10 mouse cellular contexts compared by ENCODE assay signal in genomic region chr14:39034482-39034881, GRCm38 (mm10).
"Had no signal": no experiment of that assay in that cellular context is flagged by ENCODE, and none has a peak within 500 bp of the region (broad histone marks: within the 10 kb centered on the region; RNA-seq: fewer than 3 reads in every experiment).

No protein-coding gene starts in this region.

- H3K36me3 ChIP-seq: limb, embryonic 10.5 days; liver, embryonic 15.5 days; midbrain, embryonic 13.5 days had no signal

- DNase-seq: kidney, adult 2 months; kidney, postnatal 25 days; lung, adult 2 months; lung, postnatal 36 days; thymus, postnatal 4 days had no signal

- H3K4me3 ChIP-seq: limb, embryonic 10.5 days; liver, embryonic 15.5 days; midbrain, embryonic 13.5 days had no signal

- ATAC-seq: intestine, embryonic 16.5 days; lung, postnatal 0 days; midbrain, embryonic 13.5 days had no signal

- H3K4me1 ChIP-seq: limb, embryonic 10.5 days; liver, embryonic 15.5 days; midbrain, embryonic 13.5 days had no signal

- H3K27me3 ChIP-seq: liver, embryonic 15.5 days; midbrain, embryonic 13.5 days had no signal

- H3K9me3 ChIP-seq: limb, embryonic 10.5 days; liver, embryonic 15.5 days; midbrain, embryonic 13.5 days had no signal

- H3K27ac ChIP-seq: limb, embryonic 10.5 days; liver, embryonic 15.5 days; midbrain, embryonic 13.5 days had no signal
